Mouse (Mus musculus): ENCODE results near the gene Ccdc12. TPM values are rescaled to one million over a fixed set of nuclear protein-coding genes. Genes with fewer than 3 reads are reported as not detected.

Gene Ccdc12
- polyA plus RNA-seq, 1 experiment from 2014 or later = 106 TPM

- WGBS = 25% methylated on average over 13 of the region's 13 CpGs
- Histone ChIP-seq H3K4me3 (peak overlapping the region; percentile 53; the same call in 1 of the 2 replicates), H3K27ac (no peak overlapping the region), H3K36me3 (no peaks in the 10 kb centered on the region), H3K4me1 (peaks cover 35% of the 10 kb centered on the region), H3K4me2 (replicated peaks) (peak overlapping the region; percentile 89), H3K9ac (peak overlapping the region; percentile 25; the same call in 1 of the 2 replicates), H3K9me3 (no peaks in the 10 kb centered on the region), H3K27me3 (peaks cover 55% of the 10 kb centered on the region)
- ATAC-seq (ENCODE audit: low FRiP score, low read depth) = no peak
Observed at GRCm38 (mm10) chr9:110651931-110652722, 4.2 kb upstream of the Ccdc12 start.

GRCm38 (mm10) chr9:110652963-110653654, 3.2 kb upstream of the Ccdc12 start:
- ATAC-seq (ENCODE audit: low FRiP score, low read depth) = no peak
- Histone ChIP-seq H3K9me3 (no peaks in the 10 kb centered on the region), H3K4me3 (peak overlapping the region; percentile 53), H3K9ac (peak overlapping the region; percentile 67), H3K4me2 (replicated peaks) (peak overlapping the region; percentile 89), H3K4me1 (peaks cover 44% of the 10 kb centered on the region), H3K27ac (no peak overlapping the region), H3K27me3 (peaks cover 55% of the 10 kb centered on the region), H3K36me3 (no peaks in the 10 kb centered on the region)
- 20% methylated on average over 14 of the region's 14 CpGs for WGBS

GRCm38 (mm10) chr9:110653655-110654461, 2.4 kb upstream of the Ccdc12 start, which contains the start of gene Nbeal2:
TSS of gene Nbeal2 (minus strand) at chr9:110654161.
- Histone ChIP-seq H3K9ac (peak within 1 kb of the TSS; percentile 67), H3K4me1 (peaks cover 45% of the 10 kb centered on the region), H3K4me2 (replicated peaks) (peak within 1 kb of the TSS; percentile 89), H3K36me3 (no peaks in the 10 kb centered on the region), H3K27ac (no peak within 1 kb of the TSS), H3K9me3 (no peaks in the 10 kb centered on the region), H3K27me3 (peaks cover 55% of the 10 kb centered on the region), H3K4me3 (peak within 1 kb of the TSS; percentile 53)
- WGBS = under 1% methylated on average over 75 of the region's 75 CpGs
- ATAC-seq (ENCODE audit: low FRiP score, low read depth) = peak; percentile 75

GRCm38 (mm10) chr9:110654726-110655650, 1.3 kb upstream of the Ccdc12 start:
- peak overlapping the region; percentile 53; the same call in 1 of the 2 replicates for H3K4me3 ChIP-seq
- H3K27me3 ChIP-seq = peaks cover 53% of the 10 kb centered on the region
- H3K9me3 ChIP-seq = no peaks in the 10 kb centered on the region
- H3K4me1 ChIP-seq = peaks cover 45% of the 10 kb centered on the region
- no peaks in the 10 kb centered on the region for H3K36me3 ChIP-seq
- 81% methylated on average over 19 of the region's 19 CpGs for WGBS
- peak overlapping the region; percentile 89 for H3K4me2 ChIP-seq (replicated peaks)
- H3K27ac ChIP-seq = no peak overlapping the region
- ATAC-seq (ENCODE audit: low FRiP score, low read depth) = no peak
- H3K9ac ChIP-seq = no peak overlapping the region

- H3K4me3 ChIP-seq = peak overlapping the region; percentile 70
- H3K36me3 ChIP-seq = no peaks in the 10 kb centered on the region
- 83% methylated on average over 10 of the region's 10 CpGs for WGBS
- no peak for ATAC-seq (ENCODE audit: low FRiP score, low read depth)
- H3K9ac ChIP-seq = no peak overlapping the region
- H3K27me3 ChIP-seq = peaks cover 46% of the 10 kb centered on the region
- H3K9me3 ChIP-seq = no peaks in the 10 kb centered on the region
- no peak overlapping the region for H3K27ac ChIP-seq
- peak overlapping the region; percentile 75 for H3K4me2 ChIP-seq (replicated peaks)
- H3K4me1 ChIP-seq = peaks cover 45% of the 10 kb centered on the region
Observed at GRCm38 (mm10) chr9:110655651-110656007, 674 bp upstream of the Ccdc12 start.

GRCm38 (mm10) chr9:110657474-110658078, 1.3 kb downstream of the Ccdc12 start:
- Histone ChIP-seq H3K4me3 (peak overlapping the region; percentile 70), H3K27ac (no peak overlapping the region), H3K9ac (peak overlapping the region; percentile 77; the same call in 1 of the 2 replicates), H3K4me1 (peaks cover 39% of the 10 kb centered on the region), H3K27me3 (peaks cover 27% of the 10 kb centered on the region), H3K4me2 (replicated peaks) (peak overlapping the region; percentile 75), H3K36me3 (no peaks in the 10 kb centered on the region), H3K9me3 (no peaks in the 10 kb centered on the region)
- 86% methylated on average over 13 of the region's 13 CpGs for WGBS
- ATAC-seq (ENCODE audit: low FRiP score, low read depth) = no peak

GRCm38 (mm10) chr9:110659521-110659920, 3.2 kb downstream of the Ccdc12 start:
- H3K4me1 ChIP-seq = peaks cover 22% of the 10 kb centered on the region
- no peak overlapping the region for H3K4me2 ChIP-seq (replicated peaks)
- ATAC-seq (ENCODE audit: low FRiP score, low read depth) = no peak
- H3K4me3 ChIP-seq = no peak overlapping the region
- WGBS = 89% methylated on average over 12 of the region's 12 CpGs
- H3K9me3 ChIP-seq = no peaks in the 10 kb centered on the region
- H3K27me3 ChIP-seq = peaks cover 8% of the 10 kb centered on the region
- no peak overlapping the region for H3K9ac ChIP-seq
- no peak overlapping the region for H3K27ac ChIP-seq
- no peaks in the 10 kb centered on the region for H3K36me3 ChIP-seq

- Histone ChIP-seq H3K9ac (no peak overlapping the region), H3K9me3 (no peaks in the 10 kb centered on the region), H3K4me1 (peaks cover 16% of the 10 kb centered on the region), H3K27ac (no peak overlapping the region), H3K4me3 (no peak overlapping the region), H3K4me2 (replicated peaks) (no peak overlapping the region), H3K36me3 (no peaks in the 10 kb centered on the region), H3K27me3 (peaks cover under 1% of the 10 kb centered on the region; the same call in 1 of the 2 replicates)
- 74% methylated on average over 2 of the region's 2 CpGs for WGBS
- ATAC-seq (ENCODE audit: low FRiP score, low read depth) = no peak
Observed at GRCm38 (mm10) chr9:110660208-110660607, 3.9 kb downstream of the Ccdc12 start.

- no peak overlapping the region for H3K4me2 ChIP-seq (replicated peaks)
- H3K27ac ChIP-seq = no peak overlapping the region
- H3K4me3 ChIP-seq = no peak overlapping the region
- 67% methylated on average over 7 of the region's 7 CpGs for WGBS
- no peaks in the 10 kb centered on the region for H3K36me3 ChIP-seq
- H3K27me3 ChIP-seq = no peaks in the 10 kb centered on the region
- ATAC-seq (ENCODE audit: low FRiP score, low read depth) = no peak
- no peaks in the 10 kb centered on the region for H3K9me3 ChIP-seq
- H3K4me1 ChIP-seq = peaks cover 16% of the 10 kb centered on the region
- no peak overlapping the region for H3K9ac ChIP-seq
Observed at GRCm38 (mm10) chr9:110660856-110661612, 4.7 kb downstream of the Ccdc12 start.

- Histone ChIP-seq H3K27ac (no peak overlapping the region), H3K36me3 (no peaks in the 10 kb centered on the region), H3K4me1 (peaks cover 20% of the 10 kb centered on the region), H3K4me2 (replicated peaks) (no peak overlapping the region), H3K27me3 (no peaks in the 10 kb centered on the region), H3K9me3 (no peaks in the 10 kb centered on the region), H3K4me3 (no peak overlapping the region), H3K9ac (no peak overlapping the region)
- 86% methylated on average over 1 of the region's 1 CpGs for WGBS
- ATAC-seq (ENCODE audit: low FRiP score, low read depth) = no peak
Observed at GRCm38 (mm10) chr9:110662844-110663243, 6.5 kb downstream of the Ccdc12 start.
